Mouse (Mus musculus) bone marrow, adult 2 months (tissue): ENCODE results near the gene Mbd3. TPM values are rescaled to one million over a fixed set of nuclear protein-coding genes. Genes with fewer than 3 reads are reported as not detected.

Experiments
- H3K27ac ChIP-seq: fragments of 200-500 bp; 2 replicates; pipeline ENCODE4 v1.5.1; 2012; ENCODE audit warnings: low read depth, mild to moderate bottlenecking, control low read depth, inconsistent platforms, low read length; ENCODE audit not compliant: control insufficient read depth, poor library complexity, insufficient read depth
- H3K4me1 ChIP-seq: fragments of 200-500 bp; 2 replicates; pipeline ENCODE4 v1.6.1; 2011; ENCODE audit warnings: low read length; ENCODE audit not compliant: control insufficient read depth, insufficient read depth
- H3K4me3 ChIP-seq: fragments of 200-500 bp; replicated peaks from 2 replicates; pipeline ENCODE3; 2011; ENCODE audit warnings: mild to moderate bottlenecking, low read depth, low read length, control low read depth; ENCODE audit not compliant: control insufficient read depth
- CTCF ChIP-seq: fragments of 200-500 bp; IDR thresholded peaks from 2 replicates; pipeline ENCODE4 v1.5.1; 2011; ENCODE audit warnings: low read length, control low read depth; ENCODE audit not compliant: control insufficient read depth, insufficient read depth
- POLR2A ChIP-seq: fragments of 200-500 bp; IDR thresholded peaks from 2 replicates; pipeline ENCODE4 v1.6.1; 2011; ENCODE audit warnings: low read depth, mild to moderate bottlenecking, control low read depth, low read length, borderline replicate concordance; ENCODE audit not compliant: control insufficient read depth
- WGBS: fragments of 180-500 bp; shearing (Covaris S2); methylation state at CpG from one replicate; pipeline ENCODE4 v1.1.7; 2018; 5-methylcytosine and 5-hydroxymethylcytosine counted together
- polyA plus RNA-seq: library from polyadenylated mRNA; stranded (reverse); fragments of >200 nt; gene quantifications from 2 replicates; pipeline ENCODE4 v1.2.4, GENCODE M21; 2011; ENCODE audit warnings: low replicate concordance; ENCODE audit not compliant: missing spikeins, insufficient read depth, insufficient read length

Gene Mbd3
- polyA plus RNA-seq, 1 experiment, result 82.0 TPM

DNA sequence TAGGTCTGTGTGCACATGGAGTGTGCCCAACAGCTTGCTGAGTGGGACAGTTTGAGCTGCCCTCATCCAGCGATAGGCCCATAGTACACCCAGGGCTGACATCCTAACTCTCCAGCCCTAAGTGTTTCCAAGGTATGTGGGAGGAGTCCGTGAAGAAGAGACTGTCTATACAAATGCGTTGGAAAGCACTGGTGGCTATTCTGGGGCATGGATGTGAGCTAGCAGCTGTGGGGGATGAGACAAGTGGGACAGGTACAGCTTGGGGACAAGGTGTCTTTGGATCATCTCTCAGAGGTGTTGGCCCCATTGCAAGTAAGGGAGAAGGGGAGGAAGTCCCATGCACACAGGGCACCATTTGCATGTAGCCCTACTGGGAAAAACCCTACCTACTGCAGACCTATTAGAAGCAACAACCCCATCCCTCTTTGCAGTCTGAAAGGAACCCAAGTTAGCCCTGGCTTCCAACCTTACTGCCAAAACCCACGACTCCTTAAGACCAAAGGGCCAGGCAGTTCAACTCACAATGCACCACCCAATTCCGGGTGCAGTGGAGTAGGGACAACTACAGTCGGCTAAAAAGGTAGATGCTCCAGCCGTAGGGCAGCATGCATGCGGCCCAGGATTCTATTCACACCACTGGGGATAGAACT, 1.7 kb downstream of the Mbd3 start:
- 48% methylated on average over 8 of the region's 8 CpGs for WGBS
- Histone ChIP-seq H3K27ac (no peak overlapping the region), H3K4me3 (peak overlapping the region; percentile 3)

DNA sequence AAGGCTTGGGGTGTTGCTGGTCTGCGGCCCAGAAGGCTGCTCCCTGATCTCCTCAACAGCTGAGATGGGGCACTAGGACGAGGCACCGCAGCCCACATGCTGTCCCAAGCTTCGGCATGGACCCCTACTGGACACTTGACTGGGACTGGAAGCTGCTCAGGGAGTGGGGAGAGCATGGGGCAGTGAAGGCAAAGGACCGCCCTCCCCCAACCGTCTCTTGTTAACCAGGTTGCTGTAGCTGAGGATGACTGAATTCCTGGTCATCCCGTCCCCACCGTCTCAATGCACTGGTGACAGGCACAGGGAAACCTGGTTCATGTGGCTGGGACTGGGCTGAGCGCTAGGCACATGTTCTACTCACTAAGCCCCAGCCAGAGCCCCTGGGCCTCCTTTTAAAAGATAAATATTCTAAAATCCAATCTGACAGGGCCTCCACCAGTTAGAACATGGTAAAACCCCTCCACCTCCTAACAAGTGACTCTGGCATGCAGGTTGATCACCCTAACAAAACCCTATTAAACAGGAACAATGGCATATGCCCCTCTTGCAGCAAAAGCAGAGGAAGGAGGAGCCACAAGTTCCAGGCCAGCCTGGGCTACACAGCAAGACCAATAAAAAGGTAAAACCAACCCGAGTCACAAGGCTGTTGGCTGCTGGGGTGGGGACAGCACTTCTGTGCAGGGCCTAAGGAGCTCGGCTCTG, 2.4 kb downstream of the Mbd3 start:
- no peak overlapping the region for H3K4me3 ChIP-seq
- H3K4me1 ChIP-seq, result peaks cover 7% of the 10 kb centered on the region
- no peak overlapping the region for H3K27ac ChIP-seq
- TF ChIP-seq CTCF, result no peak
- no peak for TF ChIP-seq POLR2A
- 81% methylated on average over 11 of the region's 11 CpGs for WGBS

More for the DNA sequence above, 1.7 kb downstream of the Mbd3 start:
- TF ChIP-seq POLR2A (no peak), CTCF (no peak)
- H3K4me1 ChIP-seq, result peaks cover 7% of the 10 kb centered on the region

DNA sequence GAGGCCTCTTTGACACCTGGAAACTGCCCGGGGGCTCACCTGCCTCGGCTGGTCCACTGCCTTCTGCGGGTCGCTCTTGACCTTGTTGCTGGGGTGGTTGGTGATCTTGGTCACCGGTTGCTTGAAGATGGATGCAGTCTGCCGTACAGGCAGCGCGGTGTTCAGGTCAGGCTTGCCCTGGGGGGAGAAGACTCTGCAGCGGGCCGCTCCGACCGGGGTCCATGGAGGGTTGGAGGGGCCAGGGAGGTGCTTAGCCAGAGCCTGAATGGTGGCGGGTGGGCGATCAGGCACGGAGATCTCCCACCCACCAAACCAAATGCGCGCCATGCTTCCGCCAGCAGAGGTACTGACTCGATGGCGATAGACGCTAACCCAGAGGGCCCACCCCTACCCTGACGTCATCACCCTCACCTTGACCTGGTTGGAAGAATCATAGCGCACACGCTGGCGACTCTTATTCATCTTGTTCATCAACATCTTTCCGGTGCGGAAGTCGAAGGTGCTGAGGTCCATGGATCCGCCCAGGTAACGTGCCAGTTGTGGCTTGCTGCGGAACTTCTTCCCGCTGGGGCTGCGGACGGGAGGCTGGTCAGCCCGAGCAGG, 4.2 kb downstream of the Mbd3 start:
- peaks cover 3% of the 10 kb centered on the region; the same call in 1 of the 2 replicates for H3K4me1 ChIP-seq
- TF ChIP-seq CTCF (no peak), POLR2A (no peak)
- no peak overlapping the region for H3K27ac ChIP-seq
- 94% methylated on average over 35 of the region's 35 CpGs for whole genome bisulfite sequencing
- no peak overlapping the region for H3K4me3 ChIP-seq

DNA sequence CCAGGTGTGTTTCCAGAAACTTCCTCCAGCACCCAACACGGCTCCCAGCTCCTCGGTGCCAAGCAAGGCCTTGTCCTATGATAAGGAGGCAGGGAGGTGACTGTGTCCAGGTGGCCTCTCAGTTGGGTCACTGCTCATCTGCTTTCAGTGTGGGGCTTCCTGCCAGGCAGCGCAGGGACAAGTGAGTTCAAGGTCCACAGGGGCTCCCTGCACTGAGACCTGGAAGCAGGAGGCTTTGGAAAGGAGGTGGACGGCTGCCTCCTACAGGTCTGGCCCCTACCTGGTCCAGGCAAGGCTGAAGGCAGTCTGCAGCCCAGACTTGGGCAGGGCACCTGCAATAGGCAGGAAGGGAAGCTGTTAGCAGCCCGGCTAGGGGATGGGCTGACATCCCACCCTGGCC, 6.7 kb downstream of the Mbd3 start:
- peaks cover 1% of the 10 kb centered on the region; the same call in 1 of the 2 replicates for H3K4me1 ChIP-seq
- WGBS, result 95% methylated on average over 5 of the region's 5 CpGs
- H3K27ac ChIP-seq, result no peak overlapping the region
- H3K4me3 ChIP-seq, result no peak overlapping the region
- no peak for TF ChIP-seq POLR2A
- no peak for TF ChIP-seq CTCF

DNA sequence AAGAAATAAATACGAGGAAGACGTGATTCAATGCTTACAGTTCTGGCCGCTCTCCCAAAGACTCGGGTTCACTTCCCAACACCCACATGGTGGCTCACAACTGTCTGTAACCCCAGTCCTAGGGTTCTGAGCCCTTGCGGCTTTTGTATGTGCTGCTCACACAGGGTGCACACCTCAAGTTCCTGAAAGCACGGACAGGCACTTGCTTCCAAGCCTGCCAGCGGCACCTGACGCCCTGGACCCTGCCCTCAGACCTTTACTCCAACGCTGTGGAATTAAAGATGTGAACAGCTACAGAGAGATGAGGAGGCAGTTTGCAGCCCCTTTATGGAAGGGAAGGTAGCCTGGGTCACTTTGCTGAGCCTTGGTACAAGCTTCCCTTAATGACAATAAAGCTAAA, 8.7 kb downstream of the Mbd3 start:
- Histone ChIP-seq H3K4me1 (peaks cover 3% of the 10 kb centered on the region; the same call in 1 of the 2 replicates), H3K4me3 (no peak overlapping the region), H3K27ac (no peak overlapping the region)
- no peak for TF ChIP-seq POLR2A
- no peak for TF ChIP-seq CTCF
- WGBS, result 87% methylated on average over 9 of the region's 9 CpGs

DNA sequence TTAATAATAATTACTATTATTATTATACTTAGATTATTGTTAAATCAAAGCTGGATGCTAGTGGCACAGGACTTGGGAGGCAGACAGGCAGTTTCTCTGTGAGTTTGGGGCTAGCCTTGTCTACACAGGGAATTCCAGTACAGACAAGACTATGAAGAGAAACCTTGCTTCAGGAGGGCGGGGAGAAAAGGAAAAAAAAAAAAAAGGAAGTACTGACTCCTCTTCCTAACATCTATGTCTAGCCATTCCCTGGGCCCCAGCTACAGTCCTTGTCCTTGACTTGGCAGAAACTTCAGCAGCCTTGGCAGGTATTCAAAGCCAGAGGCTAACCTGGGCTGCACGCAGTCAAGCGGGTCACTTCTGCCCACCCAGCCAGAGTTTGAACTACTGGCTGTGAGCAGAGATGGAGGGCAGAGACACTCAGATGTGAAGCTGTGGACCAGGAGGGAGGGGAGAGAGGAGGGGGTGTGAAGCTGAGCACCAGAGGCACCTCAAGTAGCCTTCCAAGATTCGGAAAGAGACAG, 10.1 kb downstream of the Mbd3 start:
- H3K4me3 ChIP-seq, result no peak overlapping the region
- TF ChIP-seq CTCF (no peak), POLR2A (no peak)
- H3K4me1 ChIP-seq, result peaks cover 3% of the 10 kb centered on the region; the same call in 1 of the 2 replicates
- no peak overlapping the region for H3K27ac ChIP-seq
- 43% methylated on average over 4 of the region's 4 CpGs for WGBS

DNA sequence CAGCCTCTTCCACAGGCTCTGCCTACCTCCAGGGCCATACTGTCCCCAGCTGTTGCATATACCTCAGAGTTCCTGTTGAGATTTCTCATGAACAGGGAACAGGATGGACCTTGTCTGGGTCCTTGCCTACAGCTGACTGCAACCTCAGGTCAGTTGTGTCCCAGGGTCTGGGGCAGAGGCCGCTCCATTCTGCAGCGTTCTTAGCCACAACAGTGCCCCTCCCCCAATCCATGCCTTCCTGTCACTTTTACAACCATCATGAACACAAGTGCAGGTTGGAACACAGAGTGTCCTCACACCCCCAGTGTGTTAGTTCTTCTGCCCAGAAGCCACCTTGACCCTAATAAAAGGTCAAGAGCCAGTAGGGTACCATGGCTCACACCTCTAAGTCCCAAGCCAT, 10.6 kb downstream of the Mbd3 start:
- WGBS, result 42% methylated on average over 2 of the region's 2 CpGs
- no peak overlapping the region for H3K27ac ChIP-seq
- TF ChIP-seq POLR2A, result no peak
- TF ChIP-seq CTCF, result no peak

DNA sequence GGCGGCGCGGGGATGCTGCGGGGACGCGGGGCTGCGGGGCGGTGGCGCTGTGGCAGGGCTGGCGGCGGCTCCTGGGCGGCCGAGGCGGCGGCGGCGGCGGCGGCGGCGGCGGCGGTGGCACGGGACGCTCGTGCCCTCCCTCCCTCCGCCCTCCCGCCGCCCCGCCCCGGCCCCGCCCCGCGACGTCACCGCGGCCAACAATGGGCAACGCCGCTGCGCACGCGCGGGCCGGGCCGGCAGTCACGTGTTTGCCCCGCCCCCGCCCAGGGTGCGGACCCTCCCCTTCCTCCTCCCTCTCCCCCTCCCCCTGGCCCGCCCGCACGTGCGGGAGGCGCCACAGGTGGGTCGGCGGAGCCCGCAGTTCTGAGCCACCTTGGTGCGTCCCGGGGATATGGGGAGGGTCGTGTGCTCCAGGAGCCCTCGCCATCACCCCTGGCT, 11.8 kb downstream of the Mbd3 start, which contains the start of gene Mex3d:
Gene Mex3d, minus strand, starts transcription at position 138 of the 438 bp plus-strand sequence.
- TF ChIP-seq POLR2A (peak; percentile 35; the same call in 1 of the 2 replicates), CTCF (no peak)
- 10% methylated on average over 42 of the region's 61 CpGs for WGBS
- no peak within 1 kb of the TSS; the same call in 1 of the 2 replicates for H3K27ac ChIP-seq
- H3K4me1 ChIP-seq, result peaks cover 4% of the 10 kb centered on the region; the same call in 1 of the 2 replicates
- peak within 1 kb of the TSS; percentile 58 for H3K4me3 ChIP-seq

More for the DNA sequence above, 10.6 kb downstream of the Mbd3 start:
- no peak overlapping the region for H3K4me3 ChIP-seq
- H3K4me1 ChIP-seq, result peaks cover 4% of the 10 kb centered on the region; the same call in 1 of the 2 replicates
